Mouse (Mus musculus): ENCODE measurements around the gene Arl3. TPM values are rescaled to one million over a fixed set of nuclear protein-coding genes. Genes with fewer than 3 reads are reported as not detected.

Gene Arl3
- polyA plus RNA-seq, 1 experiment from 2014 or later = 192 TPM

DNA sequence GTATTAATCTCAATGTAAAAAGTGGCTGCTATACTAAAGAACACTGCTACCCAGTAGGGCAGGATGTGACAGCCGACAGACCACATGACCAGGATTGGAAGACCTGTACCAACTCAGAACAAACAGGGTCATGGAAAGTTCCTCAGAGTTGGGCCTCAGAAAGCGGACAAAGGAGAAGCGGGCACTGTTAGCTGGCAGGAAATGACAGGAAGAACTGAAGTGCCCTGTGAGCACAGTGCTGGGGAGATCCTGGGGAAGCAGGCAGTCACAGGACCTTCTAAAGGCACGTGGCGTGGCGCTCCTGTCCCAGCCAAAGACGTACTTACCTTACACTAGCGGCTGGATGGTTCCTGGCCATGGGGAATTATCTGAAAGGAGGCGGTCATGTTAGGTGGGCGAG, 61.7 kb downstream of the Arl3 start:
- Histone ChIP-seq H3K4me2 (no peak overlapping the region), H3K9me3 (no peaks in the 10 kb centered on the region), H3K4me3 (no peak overlapping the region), H3K27ac (no peak overlapping the region), H3K36me3 (peaks cover 97% of the 10 kb centered on the region), H3K4me1 (peaks cover 44% of the 10 kb centered on the region), H3K9ac (no peak overlapping the region), H3K27me3 (no peaks in the 10 kb centered on the region)
- ATAC-seq (ENCODE audit: insufficient number of reproducible peaks, insufficient read depth, low FRiP score, low TSS enrichment, low read depth) = no peak
- WGBS = 89% methylated on average over 10 of the region's 10 CpGs

DNA sequence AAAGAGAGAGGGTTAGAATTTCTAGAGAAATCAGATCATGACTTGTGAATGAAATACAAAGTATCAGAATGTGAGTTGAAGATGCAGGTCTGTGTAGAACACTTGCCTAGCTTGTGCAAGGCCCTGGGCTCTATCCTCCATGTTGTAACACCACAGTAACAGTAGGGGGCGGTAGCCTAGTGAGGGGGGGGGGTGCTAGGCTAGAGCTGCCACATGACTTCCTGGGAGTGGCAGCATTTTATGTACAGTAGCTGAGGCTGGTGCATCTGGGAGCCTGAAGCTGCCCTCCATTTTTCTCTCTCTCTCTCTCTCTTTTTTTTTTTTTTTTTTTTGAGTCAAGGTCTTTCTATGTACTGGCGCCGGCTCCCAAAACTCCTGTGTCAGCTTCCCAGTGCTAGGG, 62.2 kb downstream of the Arl3 start:
- Histone ChIP-seq H3K27ac (no peak overlapping the region), H3K36me3 (peaks cover 99% of the 10 kb centered on the region), H3K9me3 (no peaks in the 10 kb centered on the region), H3K4me2 (no peak overlapping the region), H3K27me3 (no peaks in the 10 kb centered on the region), H3K4me1 (peaks cover 49% of the 10 kb centered on the region), H3K4me3 (no peak overlapping the region), H3K9ac (no peak overlapping the region)
- 64% methylated on average over 3 of the region's 3 CpGs for WGBS
- ATAC-seq (ENCODE audit: insufficient number of reproducible peaks, insufficient read depth, low FRiP score, low TSS enrichment, low read depth) = no peak

DNA sequence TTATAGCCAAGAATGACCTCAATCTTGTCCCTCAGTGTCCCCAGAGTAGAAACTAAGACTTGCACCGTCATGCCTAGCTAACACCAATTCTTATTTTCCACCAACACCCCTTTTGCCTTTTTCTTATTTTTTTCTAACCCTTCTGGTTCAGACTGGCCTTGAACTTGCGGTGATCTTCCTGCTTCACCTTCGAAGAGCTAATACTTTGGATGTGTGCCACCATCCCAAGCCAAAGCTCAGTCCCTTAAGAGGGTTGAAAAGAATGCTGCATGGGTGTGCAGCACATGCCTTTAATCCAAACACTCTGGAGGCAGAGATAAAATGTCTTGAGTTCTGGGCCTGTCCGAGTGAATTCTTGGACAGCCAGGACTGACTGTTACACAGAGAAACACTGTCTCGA, 62.6 kb downstream of the Arl3 start:
- peaks cover 53% of the 10 kb centered on the region for H3K4me1 ChIP-seq
- H3K4me2 ChIP-seq = no peak overlapping the region
- H3K9ac ChIP-seq = no peak overlapping the region
- H3K4me3 ChIP-seq = no peak overlapping the region
- peaks cover 99% of the 10 kb centered on the region for H3K36me3 ChIP-seq
- H3K27me3 ChIP-seq = no peaks in the 10 kb centered on the region
- no peak for ATAC-seq (ENCODE audit: insufficient number of reproducible peaks, insufficient read depth, low FRiP score, low TSS enrichment, low read depth)
- WGBS = 75% methylated on average over 5 of the region's 5 CpGs
- no peak overlapping the region for H3K27ac ChIP-seq
- no peaks in the 10 kb centered on the region for H3K9me3 ChIP-seq

DNA sequence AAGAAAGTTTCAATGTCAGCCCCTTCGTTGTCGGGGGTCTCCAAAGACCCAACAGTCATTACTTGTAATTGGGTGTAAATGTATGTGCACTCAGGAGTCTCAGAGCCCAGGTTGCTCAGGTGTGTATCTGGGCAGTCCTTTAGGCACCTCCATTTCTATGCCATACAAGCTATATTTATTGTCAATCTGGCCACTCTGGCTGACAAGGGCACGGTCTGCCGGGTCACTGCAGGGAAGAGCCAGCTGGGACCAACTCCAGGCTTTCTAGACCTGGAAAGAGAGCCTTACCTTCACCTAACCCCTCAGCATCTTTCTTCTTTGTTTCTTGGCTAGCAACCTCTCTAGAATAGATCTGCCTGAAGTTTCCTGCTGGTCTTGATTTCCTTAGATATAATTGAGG, 63.3 kb downstream of the Arl3 start:
- H3K9ac ChIP-seq = no peak overlapping the region
- no peak overlapping the region for H3K4me2 ChIP-seq
- H3K4me3 ChIP-seq = no peak overlapping the region
- peaks cover 98% of the 10 kb centered on the region for H3K36me3 ChIP-seq
- H3K27ac ChIP-seq = no peak overlapping the region
- WGBS = 88% methylated on average over 4 of the region's 4 CpGs
- H3K27me3 ChIP-seq = no peaks in the 10 kb centered on the region
- ATAC-seq (ENCODE audit: insufficient number of reproducible peaks, insufficient read depth, low FRiP score, low TSS enrichment, low read depth) = no peak
- peaks cover 59% of the 10 kb centered on the region for H3K4me1 ChIP-seq
- H3K9me3 ChIP-seq = no peaks in the 10 kb centered on the region

DNA sequence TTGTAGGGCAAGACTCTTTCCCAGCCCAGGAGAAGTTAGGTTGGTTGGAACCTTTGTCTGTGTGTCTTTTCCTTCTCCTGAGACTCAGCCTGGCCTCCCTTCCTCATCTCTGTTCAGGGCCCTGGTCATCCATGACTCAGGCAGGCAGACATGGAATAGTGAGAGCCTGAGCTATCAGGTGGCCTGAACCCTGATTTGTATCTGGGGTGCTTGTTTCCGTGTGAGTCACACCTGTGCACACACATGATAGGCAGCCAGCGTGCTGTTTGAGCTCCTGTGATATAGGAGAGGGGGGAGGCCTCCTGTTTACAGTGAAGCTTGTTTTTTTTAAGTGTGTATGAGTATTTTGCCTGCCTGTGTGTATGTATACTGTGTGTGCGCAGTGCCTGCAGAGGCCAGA, 63.8 kb downstream of the Arl3 start:
- no peak overlapping the region for H3K4me2 ChIP-seq
- no peak overlapping the region for H3K4me3 ChIP-seq
- no peak for ATAC-seq (ENCODE audit: insufficient number of reproducible peaks, insufficient read depth, low FRiP score, low TSS enrichment, low read depth)
- H3K9ac ChIP-seq = peak overlapping the region; percentile 21; the same call in 1 of the 2 replicates
- H3K27ac ChIP-seq = no peak overlapping the region
- H3K9me3 ChIP-seq = no peaks in the 10 kb centered on the region
- 81% methylated on average over 3 of the region's 3 CpGs for WGBS
- peaks cover 93% of the 10 kb centered on the region for H3K36me3 ChIP-seq
- H3K27me3 ChIP-seq = no peaks in the 10 kb centered on the region
- peaks cover 65% of the 10 kb centered on the region for H3K4me1 ChIP-seq

DNA sequence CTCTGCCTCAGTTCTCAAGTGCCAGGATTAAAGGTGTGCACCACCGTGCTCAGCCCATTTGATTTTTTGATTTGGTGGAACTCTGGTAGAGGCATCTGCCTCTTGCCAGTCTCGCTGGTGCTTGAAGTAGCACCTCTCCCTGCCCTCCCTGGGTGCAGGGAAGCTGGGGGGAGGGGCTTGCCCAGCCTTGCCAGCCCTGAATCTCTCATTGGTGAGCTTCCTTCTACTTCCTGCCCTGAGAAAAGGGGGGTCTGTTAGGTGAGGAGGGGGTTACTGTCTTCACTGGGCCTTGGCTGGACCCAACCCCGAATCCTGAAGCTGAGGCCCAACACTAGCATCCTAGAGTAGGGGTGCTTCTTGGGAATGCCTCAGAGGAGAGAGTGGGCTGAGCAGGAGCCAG, 64.3 kb downstream of the Arl3 start:
- 75% methylated on average over 3 of the region's 3 CpGs for WGBS
- H3K4me2 ChIP-seq = no peak overlapping the region

DNA sequence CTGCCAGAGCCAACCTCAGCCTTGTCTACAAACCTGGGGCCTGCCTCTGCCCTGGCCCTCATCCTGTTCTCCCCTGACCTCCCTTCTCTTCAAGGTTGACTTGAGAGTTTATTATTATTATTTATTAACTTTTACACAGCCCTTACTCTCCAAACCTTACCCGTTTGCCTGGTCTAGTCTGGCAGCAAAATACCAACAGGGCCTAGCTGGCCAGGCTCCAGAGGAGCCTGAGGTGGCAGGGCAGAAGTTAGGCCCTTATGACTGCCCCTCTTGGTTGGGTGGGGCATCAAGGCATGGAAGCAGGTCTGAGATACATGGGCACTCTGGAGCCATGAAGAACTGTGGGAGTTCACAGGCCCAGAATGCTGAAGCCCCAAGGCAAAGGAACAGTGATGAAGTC, 65.2 kb downstream of the Arl3 start:
- no peak overlapping the region for H3K4me3 ChIP-seq
- 84% methylated on average over 1 of the region's 1 CpGs for WGBS
- peaks cover 79% of the 10 kb centered on the region for H3K36me3 ChIP-seq
- 0 out of 2 replicates have a peak overlapping the region, but pooled peaks have one; percentile 23 for H3K27ac ChIP-seq
- no peak overlapping the region for H3K4me2 ChIP-seq
- H3K9ac ChIP-seq = peak overlapping the region; percentile 21; the same call in 1 of the 2 replicates
- H3K4me1 ChIP-seq = peaks cover 72% of the 10 kb centered on the region
- no peak for ATAC-seq (ENCODE audit: insufficient number of reproducible peaks, insufficient read depth, low FRiP score, low TSS enrichment, low read depth)
- no peaks in the 10 kb centered on the region for H3K27me3 ChIP-seq
- no peaks in the 10 kb centered on the region for H3K9me3 ChIP-seq

More for the DNA sequence above, 64.3 kb downstream of the Arl3 start:
- Histone ChIP-seq H3K9ac (peak overlapping the region; percentile 21; the same call in 1 of the 2 replicates), H3K36me3 (peaks cover 88% of the 10 kb centered on the region), H3K4me3 (no peak overlapping the region), H3K27ac (no peak overlapping the region), H3K9me3 (no peaks in the 10 kb centered on the region), H3K27me3 (no peaks in the 10 kb centered on the region), H3K4me1 (peaks cover 69% of the 10 kb centered on the region)
- ATAC-seq (ENCODE audit: insufficient number of reproducible peaks, insufficient read depth, low FRiP score, low TSS enrichment, low read depth) = no peak

DNA sequence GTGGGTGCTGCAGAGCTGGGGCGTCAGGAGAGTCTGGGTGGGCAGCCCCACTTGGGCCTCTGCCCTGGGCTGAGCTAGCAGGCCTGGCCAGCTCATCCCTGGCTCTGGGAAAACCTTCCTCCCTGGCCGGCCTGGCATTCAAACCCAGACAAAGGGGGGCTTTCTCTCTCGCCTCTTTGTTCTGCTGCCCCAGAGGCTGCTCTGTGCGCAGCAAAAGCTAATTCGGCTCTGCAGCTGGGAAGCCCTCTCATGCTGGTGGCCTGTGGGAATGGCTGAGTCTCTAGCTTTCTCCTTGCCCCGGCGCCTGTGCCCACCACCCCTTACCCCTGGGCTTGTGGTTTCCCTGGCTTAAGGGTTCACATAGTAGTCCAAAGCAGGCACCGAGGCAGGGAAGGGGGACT, 65.8 kb downstream of the Arl3 start:
- no peak for ATAC-seq (ENCODE audit: insufficient number of reproducible peaks, insufficient read depth, low FRiP score, low TSS enrichment, low read depth)
- no peaks in the 10 kb centered on the region for H3K9me3 ChIP-seq
- H3K27ac ChIP-seq = 0 out of 2 replicates have a peak overlapping the region, but pooled peaks have one; percentile 23
- WGBS = 46% methylated on average over 8 of the region's 8 CpGs
- peak overlapping the region; percentile 98 for H3K4me2 ChIP-seq
- H3K36me3 ChIP-seq = peaks cover 73% of the 10 kb centered on the region
- peaks cover 77% of the 10 kb centered on the region for H3K4me1 ChIP-seq
- H3K27me3 ChIP-seq = no peaks in the 10 kb centered on the region
- peak overlapping the region; percentile 4; the same call in 1 of the 2 replicates for H3K4me3 ChIP-seq
- peak overlapping the region; percentile 61 for H3K9ac ChIP-seq

DNA sequence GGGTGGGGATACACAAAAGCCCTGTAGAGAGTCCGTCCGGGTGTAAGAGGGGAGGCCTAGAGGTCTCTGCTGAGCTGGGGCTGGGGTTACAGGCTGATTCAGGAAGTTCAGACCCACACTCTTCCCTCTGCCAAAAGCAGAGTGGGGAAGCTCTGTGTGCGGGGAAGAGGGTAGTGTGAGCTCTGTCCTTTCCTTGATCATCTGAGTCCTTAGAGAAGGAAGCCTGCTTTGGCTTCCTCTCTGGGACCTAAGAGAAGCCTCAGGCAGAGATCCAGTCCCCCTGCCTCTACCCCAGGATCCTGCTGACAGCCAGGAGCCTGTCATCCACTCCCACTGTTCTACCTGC, 66.7 kb downstream of the Arl3 start:
- peak overlapping the region; percentile 98 for H3K4me2 ChIP-seq
- ATAC-seq (ENCODE audit: insufficient number of reproducible peaks, insufficient read depth, low FRiP score, low TSS enrichment, low read depth) = no peak
- no peaks in the 10 kb centered on the region for H3K27me3 ChIP-seq
- H3K4me1 ChIP-seq = peaks cover 77% of the 10 kb centered on the region
- peak overlapping the region; percentile 6; the same call in 1 of the 2 replicates for H3K4me3 ChIP-seq
- WGBS = 61% methylated on average over 3 of the region's 3 CpGs
- no peak overlapping the region for H3K27ac ChIP-seq
- peak overlapping the region; percentile 61 for H3K9ac ChIP-seq
- H3K9me3 ChIP-seq = no peaks in the 10 kb centered on the region
- H3K36me3 ChIP-seq = peaks cover 65% of the 10 kb centered on the region

DNA sequence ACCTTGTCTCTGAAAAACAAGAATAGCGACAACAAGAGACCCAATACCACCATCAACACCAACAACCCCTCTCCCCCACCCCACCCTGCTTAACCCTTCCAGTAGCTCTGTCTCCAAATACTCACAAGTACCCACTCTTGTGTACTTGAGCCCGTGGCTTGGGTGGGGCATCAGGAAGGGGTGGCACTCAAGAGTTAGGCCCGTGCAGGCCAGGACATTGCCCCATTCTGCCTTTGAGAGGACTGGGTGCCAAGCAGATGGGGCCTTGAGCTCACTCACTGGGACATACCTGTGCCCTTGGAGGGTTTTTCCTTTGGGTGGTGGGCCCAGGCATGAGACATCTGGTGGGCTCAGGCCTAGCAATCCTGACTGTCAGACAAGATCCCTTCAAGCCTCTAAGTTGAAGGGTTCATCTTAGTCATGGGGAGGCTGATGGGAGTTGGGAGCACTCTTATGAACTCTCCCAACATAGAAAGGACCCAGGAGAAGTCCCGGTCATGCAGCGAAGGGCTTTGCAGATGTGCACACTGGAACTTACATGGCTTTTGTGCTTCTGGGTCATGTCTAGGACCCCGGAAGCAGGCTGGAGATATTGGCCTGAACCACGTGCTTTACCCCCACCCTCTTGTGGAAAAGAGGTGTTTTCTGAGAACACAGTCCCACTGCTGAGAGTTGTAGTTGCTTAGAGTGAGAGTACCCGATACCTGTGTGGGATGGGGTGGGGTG, 67.2 kb downstream of the Arl3 start:
- WGBS = 80% methylated on average over 8 of the region's 8 CpGs
- Histone ChIP-seq H3K9me3 (no peaks in the 10 kb centered on the region), H3K4me3 (peak overlapping the region; percentile 6; the same call in 1 of the 2 replicates), H3K27me3 (no peaks in the 10 kb centered on the region), H3K27ac (no peak overlapping the region), H3K4me1 (peaks cover 76% of the 10 kb centered on the region), H3K36me3 (peaks cover 60% of the 10 kb centered on the region), H3K9ac (peak overlapping the region; percentile 61), H3K4me2 (peak overlapping the region; percentile 98)
- ATAC-seq (ENCODE audit: insufficient number of reproducible peaks, insufficient read depth, low FRiP score, low TSS enrichment, low read depth) = no peak

DNA sequence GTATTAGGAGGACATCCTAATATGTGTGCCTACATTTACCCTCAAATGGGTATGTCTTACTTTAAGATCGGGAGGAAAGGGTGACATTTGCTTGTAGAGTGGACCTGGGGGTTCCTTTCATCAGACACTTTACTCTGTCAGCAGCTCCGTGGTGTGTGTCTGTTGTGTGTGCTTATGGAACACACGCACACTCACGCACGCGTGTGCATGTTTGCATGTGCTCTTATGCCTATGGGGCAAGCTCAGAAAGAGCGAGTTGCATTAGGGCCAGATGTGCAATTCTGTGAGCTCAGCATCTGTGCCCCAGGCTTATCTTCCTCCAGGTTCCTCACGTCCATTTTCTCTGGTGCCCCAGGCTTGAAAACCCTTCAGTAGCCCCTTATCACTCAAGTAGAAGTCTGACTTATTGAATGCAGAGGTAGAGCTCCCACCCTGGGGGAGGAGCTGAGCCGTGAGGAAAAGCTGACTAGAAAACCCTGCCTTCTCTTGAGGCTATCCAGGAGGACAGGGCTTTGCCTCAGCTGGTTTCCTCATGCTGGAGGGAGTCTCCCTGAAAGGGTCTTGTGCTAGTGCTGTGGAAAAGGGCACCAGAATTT, 68.1 kb downstream of the Arl3 start:
- ATAC-seq (ENCODE audit: insufficient number of reproducible peaks, insufficient read depth, low FRiP score, low TSS enrichment, low read depth) = no peak
- 45% methylated on average over 9 of the region's 9 CpGs for WGBS
- H3K9ac ChIP-seq = peak overlapping the region; percentile 95
- H3K27me3 ChIP-seq = no peaks in the 10 kb centered on the region
- no peaks in the 10 kb centered on the region for H3K9me3 ChIP-seq
- H3K27ac ChIP-seq = peak overlapping the region; percentile 99
- H3K4me2 ChIP-seq = peak overlapping the region; percentile 98
- H3K36me3 ChIP-seq = peaks cover 51% of the 10 kb centered on the region
- H3K4me1 ChIP-seq = peaks cover 69% of the 10 kb centered on the region
- H3K4me3 ChIP-seq = peak overlapping the region; percentile 89

DNA sequence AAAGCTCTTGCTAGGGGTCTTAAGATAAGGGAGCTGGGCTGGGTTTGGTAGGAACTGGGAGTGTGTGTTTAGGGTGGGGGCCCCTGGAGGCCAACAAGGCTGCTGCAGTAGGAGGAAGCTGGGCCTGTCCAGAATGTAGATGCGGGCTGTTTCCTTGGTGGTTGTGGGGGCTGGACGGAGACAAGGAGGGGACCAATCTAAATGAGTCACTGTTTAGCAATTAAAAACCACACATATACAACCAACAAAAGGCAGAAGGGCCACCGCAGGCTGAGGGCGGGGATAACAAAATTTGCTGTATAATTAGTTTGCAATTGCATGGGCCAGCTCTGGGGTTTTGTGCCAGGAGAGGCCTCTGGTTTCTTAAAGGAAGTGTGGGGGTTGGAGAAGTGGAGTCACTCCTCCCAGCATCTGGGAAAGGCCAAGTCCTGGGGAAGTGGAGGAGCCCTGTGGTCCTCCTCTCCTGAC, 68.9 kb downstream of the Arl3 start:
- 4% methylated on average over 4 of the region's 4 CpGs for WGBS
- Histone ChIP-seq H3K27ac (peak overlapping the region; percentile 99), H3K4me3 (peak overlapping the region; percentile 89), H3K9me3 (no peaks in the 10 kb centered on the region), H3K4me2 (peak overlapping the region; percentile 98), H3K36me3 (peaks cover 43% of the 10 kb centered on the region), H3K4me1 (peaks cover 62% of the 10 kb centered on the region), H3K27me3 (no peaks in the 10 kb centered on the region), H3K9ac (peak overlapping the region; percentile 95)
- peak; percentile 7; the same call in 1 of the 2 replicates for ATAC-seq (ENCODE audit: insufficient number of reproducible peaks, insufficient read depth, low FRiP score, low TSS enrichment, low read depth)
